Mouse (Mus musculus) cerebellum, adult 2 months (tissue): ENCODE measurements around the gene Gpr143. TPM values are rescaled to one million over a fixed set of nuclear protein-coding genes. Genes with fewer than 3 reads are reported as not detected.

ENCODE experiments used
- DNase-seq, 2 experiments: peaks; one replicate each; pipeline ENCODE4 v3.0.0; 2021
- H3K27ac ChIP-seq: fragments of 200-500 bp; 2 replicates; pipeline ENCODE4 v1.5.1; 2012; ENCODE audit warnings: low read length, control low read depth, inconsistent platforms; ENCODE audit not compliant: insufficient read depth
- H3K27me3 ChIP-seq: fragments of 200-500 bp; 2 replicates; pipeline ENCODE4 v1.6.1; 2012; ENCODE audit warnings: inconsistent platforms, mild to moderate bottlenecking, low read length, moderate library complexity; ENCODE audit not compliant: control insufficient read depth, insufficient read depth
- H3K4me1 ChIP-seq: fragments of 200-500 bp; 2 replicates; pipeline ENCODE4 v1.6.1; 2011; ENCODE audit warnings: low read length; ENCODE audit not compliant: control insufficient read depth, insufficient read depth
- H3K4me3 ChIP-seq: fragments of 200-500 bp; replicated peaks from 2 replicates; pipeline ENCODE3; 2011; ENCODE audit warnings: mild to moderate bottlenecking, low read depth, low read length, control low read depth; ENCODE audit not compliant: insufficient read depth
- CTCF ChIP-seq: fragments of 200-500 bp; IDR thresholded peaks from 2 replicates; pipeline ENCODE4 v1.5.1; 2011; ENCODE audit warnings: low read depth, mild to moderate bottlenecking, control low read depth, low read length, moderate library complexity, borderline replicate concordance; ENCODE audit not compliant: insufficient read depth
- POLR2A ChIP-seq: fragments of 200-500 bp; IDR thresholded peaks from 2 replicates; pipeline ENCODE4 v1.6.1; 2011; ENCODE audit warnings: low read length, control low read depth, borderline replicate concordance; ENCODE audit not compliant: insufficient read depth
- WGBS: fragments of 180-500 bp; shearing (Covaris S2); methylation state at CpG from one replicate; pipeline ENCODE4 v1.1.7; 2018; 5-methylcytosine and 5-hydroxymethylcytosine counted together
- polyA plus RNA-seq: library from polyadenylated mRNA; depleted of rRNA; stranded (reverse); fragments of >200 nt; gene quantifications from 2 replicates; pipeline ENCODE4 v1.2.3, GENCODE M21; 2012

Gpr143 gene
- polyA plus RNA-seq, 1 experiment: not detected

DNA sequence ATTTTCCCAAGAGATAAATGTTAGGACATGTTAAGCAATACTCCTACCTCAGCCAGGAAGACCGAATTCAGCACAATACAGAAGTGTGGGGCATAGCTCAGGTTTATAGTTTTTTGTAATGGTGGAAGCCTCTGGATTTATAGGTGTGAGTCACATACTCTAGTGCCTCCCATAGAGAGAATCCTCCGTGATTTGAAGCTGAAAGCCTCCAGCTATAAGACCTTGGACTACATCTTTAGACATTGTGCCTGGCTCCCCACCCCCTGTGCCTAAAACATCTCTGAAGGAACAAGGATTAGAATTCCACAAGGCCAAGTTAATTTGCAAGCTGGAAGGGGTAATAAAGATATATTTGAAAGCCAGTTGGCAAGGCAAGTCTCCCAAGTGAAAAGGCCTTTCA is 19.3 kb upstream of the Gpr143 start:
- H3K4me1 ChIP-seq: no peaks in the 10 kb centered on the region
- WGBS: 66% methylated on average over 2 of the region's 2 CpGs
- no peak overlapping the region for H3K27ac ChIP-seq
- DNase-seq: no peak
- TF ChIP-seq POLR2A: no peak
- TF ChIP-seq CTCF: no peak
- H3K27me3 ChIP-seq: no peaks in the 10 kb centered on the region
- no peak overlapping the region for H3K4me3 ChIP-seq

DNA sequence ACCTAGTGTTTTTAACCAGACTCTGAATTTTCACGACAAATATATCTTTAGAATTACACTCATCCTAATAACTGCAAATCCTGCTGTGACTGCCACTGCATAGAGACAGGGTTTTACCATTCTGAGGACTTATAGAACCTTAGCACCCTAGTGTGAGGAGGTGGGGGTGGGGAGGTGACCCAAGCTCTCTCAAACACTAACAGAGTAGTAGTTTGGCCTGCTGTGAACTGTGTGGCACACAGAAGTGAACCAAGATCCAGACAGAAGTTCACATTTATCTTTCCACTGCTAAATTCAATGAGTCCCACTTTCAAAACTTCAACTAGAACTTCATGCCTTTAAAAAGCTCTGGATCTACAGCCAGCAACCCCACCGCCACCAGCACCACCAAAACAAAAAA is 18.9 kb upstream of the Gpr143 start:
- DNase-seq: no peak
- Histone ChIP-seq H3K4me3 (no peak overlapping the region), H3K27me3 (no peaks in the 10 kb centered on the region), H3K27ac (no peak overlapping the region), H3K4me1 (no peaks in the 10 kb centered on the region)
- TF ChIP-seq CTCF: no peak
- TF ChIP-seq POLR2A: no peak
- 55% methylated on average over 2 of the region's 2 CpGs for WGBS

- Histone ChIP-seq H3K4me1 (no peaks in the 10 kb centered on the region), H3K27me3 (no peaks in the 10 kb centered on the region), H3K27ac (no peak overlapping the region), H3K4me3 (no peak overlapping the region)
- TF ChIP-seq CTCF (no peak), POLR2A (no peak)
- no peak for DNase-seq
- 45% methylated on average over 2 of the region's 2 CpGs for WGBS
Measured at GRCm38 (mm10) chrX:152764171-152764570, 17.6 kb upstream of the Gpr143 start.

GRCm38 (mm10) chrX:152768891-152769599 is 12.7 kb upstream of the Gpr143 start, which contains the start of gene Shroom2:
Shroom2 (minus strand) TSS chrX:152769465.
- H3K4me3 ChIP-seq: peak within 1 kb of the TSS; percentile 26
- no peaks in the 10 kb centered on the region for H3K4me1 ChIP-seq
- 2% methylated on average over 54 of the region's 55 CpGs for WGBS
- no peak for DNase-seq
- no peaks in the 10 kb centered on the region for H3K27me3 ChIP-seq
- H3K27ac ChIP-seq: no peak within 1 kb of the TSS
- TF ChIP-seq CTCF (no peak), POLR2A (no peak)

DNA sequence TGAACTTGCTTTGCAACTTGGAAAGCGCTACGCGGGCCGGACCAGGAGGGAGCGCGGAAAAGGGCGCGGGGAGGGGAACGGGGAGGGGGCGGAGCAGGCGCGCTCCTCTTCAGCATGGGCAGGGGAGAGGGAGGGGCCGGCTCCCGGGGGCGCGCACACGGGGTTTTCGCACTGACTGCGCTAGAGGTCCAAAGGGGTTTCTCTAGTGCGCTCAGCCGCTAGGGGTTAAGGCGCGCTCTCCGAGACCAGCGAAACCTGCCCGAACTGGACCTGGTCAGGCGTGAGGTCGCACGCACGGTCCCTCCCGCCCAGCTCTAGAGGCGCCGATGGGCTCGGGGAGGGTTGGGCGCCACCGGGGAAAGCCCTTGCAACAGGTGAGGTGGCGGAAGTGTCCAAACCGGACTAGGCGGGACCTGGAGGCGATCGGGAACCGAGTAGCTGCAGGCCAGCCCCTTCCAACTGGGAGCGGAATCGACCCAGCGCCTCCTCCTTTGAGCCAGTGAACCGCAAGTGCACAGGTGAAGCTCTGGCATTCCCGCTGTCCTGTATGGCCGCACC is 12.0 kb upstream of the Gpr143 start:
- no peaks in the 10 kb centered on the region for H3K4me1 ChIP-seq
- no peak for TF ChIP-seq POLR2A
- TF ChIP-seq CTCF: no peak
- H3K4me3 ChIP-seq: peak overlapping the region; percentile 26
- DNase-seq: peak; percentile 7 to 10
- no peaks in the 10 kb centered on the region for H3K27me3 ChIP-seq
- no peak overlapping the region for H3K27ac ChIP-seq
- 6% methylated on average over 45 of the region's 48 CpGs for WGBS

DNA sequence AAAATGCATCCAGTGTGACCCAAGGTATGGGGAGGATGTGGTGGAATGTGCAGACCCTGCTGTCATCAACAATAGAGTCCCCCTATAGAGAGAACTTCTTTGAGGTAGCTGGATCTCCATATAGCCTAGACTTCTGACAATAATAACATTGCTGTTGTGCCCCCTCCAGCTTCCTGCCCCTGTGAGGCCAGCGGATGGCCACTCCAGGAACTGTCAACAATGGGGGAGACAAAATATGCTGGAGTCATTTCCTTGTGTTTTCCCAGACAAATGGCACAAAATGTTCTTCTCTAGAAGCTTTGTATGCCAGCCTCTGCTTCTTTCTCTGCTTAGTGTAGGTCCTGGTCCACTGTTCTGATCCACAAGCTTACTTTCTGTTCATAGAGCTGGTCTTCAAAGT is 6.4 kb downstream of the Gpr143 start:
- Histone ChIP-seq H3K4me1 (no peaks in the 10 kb centered on the region), H3K27me3 (no peaks in the 10 kb centered on the region), H3K27ac (no peak overlapping the region), H3K4me3 (no peak overlapping the region)
- no peak for DNase-seq
- no peak for TF ChIP-seq POLR2A
- no peak for TF ChIP-seq CTCF
- WGBS: 65% methylated on average over 1 of the region's 1 CpGs

- no peak for TF ChIP-seq CTCF
- no peak for TF ChIP-seq POLR2A
- Histone ChIP-seq H3K27ac (no peak overlapping the region), H3K27me3 (no peaks in the 10 kb centered on the region), H3K4me3 (no peak overlapping the region), H3K4me1 (no peaks in the 10 kb centered on the region)
- DNase-seq: no peak
- 87% methylated on average over 2 of the region's 2 CpGs for WGBS
Measured at GRCm38 (mm10) chrX:152788611-152789010, 6.9 kb downstream of the Gpr143 start.

DNA sequence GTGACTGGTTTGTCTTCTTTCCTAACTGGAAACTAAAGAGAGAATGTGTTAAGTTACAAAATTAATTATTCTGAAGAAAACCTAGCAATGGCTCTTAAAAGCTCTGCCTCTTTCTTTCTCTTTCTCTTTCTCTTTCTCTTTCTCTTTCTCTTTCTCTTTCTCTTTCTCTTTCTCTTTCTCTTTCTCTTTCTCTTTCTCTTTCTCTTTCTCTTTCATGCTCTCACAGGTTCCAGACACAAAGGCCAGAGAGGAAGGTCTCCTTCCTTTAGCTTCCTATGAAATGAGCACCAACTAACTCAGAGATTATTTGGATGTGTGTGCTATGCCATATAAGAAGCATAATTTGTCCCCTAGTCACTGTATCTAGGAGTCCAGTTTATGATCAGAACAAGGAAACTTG is 23.6 kb downstream of the Gpr143 start:
- no peaks in the 10 kb centered on the region for H3K27me3 ChIP-seq
- no peak for DNase-seq
- no peak overlapping the region for H3K27ac ChIP-seq
- no peak overlapping the region for H3K4me3 ChIP-seq
- TF ChIP-seq CTCF (no peak), POLR2A (no peak)
- H3K4me1 ChIP-seq: no peaks in the 10 kb centered on the region
